Mouse (Mus musculus) B cell, adult 2 months (primary cell): ENCODE measurements around the gene Gpr137.

Experiments used
- DNase-seq, 2 experiments: peaks; one replicate each; pipeline ENCODE4 v3.0.0; 2022

The Gpr137 gene

GRCm38 (mm10) chr19:6972247-6972917, 30.1 kb upstream of the Gpr137 start:
- DNase-seq, result no peak

- DNase-seq, result no peak
Measured at GRCm38 (mm10) chr19:6971644-6972043, 29.4 kb upstream of the Gpr137 start.

GRCm38 (mm10) chr19:6970460-6971085, 28.3 kb upstream of the Gpr137 start:
- DNase-seq, result no peak

- DNase-seq, result peak; percentile 83 to 88
Measured at GRCm38 (mm10) chr19:6969665-6970381, 27.5 kb upstream of the Gpr137 start.

GRCm38 (mm10) chr19:6969291-6969664, 27.0 kb upstream of the Gpr137 start:
- no peak for DNase-seq

- DNase-seq, result peak; percentile 30 to 36
Measured at GRCm38 (mm10) chr19:6968491-6969271, 26.4 kb upstream of the Gpr137 start.

GRCm38 (mm10) chr19:6956461-6956860, 14.2 kb upstream of the Gpr137 start:
- no peak for DNase-seq

GRCm38 (mm10) chr19:6955424-6955823, 13.1 kb upstream of the Gpr137 start:
- DNase-seq, result no peak

- peak; percentile 43 to 50 for DNase-seq
Measured at GRCm38 (mm10) chr19:6954046-6954445, 11.8 kb upstream of the Gpr137 start.

- no peak for DNase-seq
Measured at GRCm38 (mm10) chr19:6952712-6953037, 10.4 kb upstream of the Gpr137 start.

GRCm38 (mm10) chr19:6951994-6952711, 9.9 kb upstream of the Gpr137 start:
- peak; percentile 41 to 48 for DNase-seq

GRCm38 (mm10) chr19:6951381-6951968, 9.2 kb upstream of the Gpr137 start:
- peak; percentile 64 to 68 for DNase-seq

GRCm38 (mm10) chr19:6950613-6951153, 8.4 kb upstream of the Gpr137 start:
- peak in 1 of 2 experiments; percentile 29 for DNase-seq

GRCm38 (mm10) chr19:6949951-6950350, 7.7 kb upstream of the Gpr137 start:
- DNase-seq, result no peak

GRCm38 (mm10) chr19:6949532-6949931, 7.3 kb upstream of the Gpr137 start:
- no peak for DNase-seq

GRCm38 (mm10) chr19:6948186-6948585, 5.9 kb upstream of the Gpr137 start:
- DNase-seq, result no peak

GRCm38 (mm10) chr19:6947742-6948141, 5.5 kb upstream of the Gpr137 start:
- no peak for DNase-seq

- DNase-seq, result no peak
Measured at GRCm38 (mm10) chr19:6943709-6944108, 1.4 kb upstream of the Gpr137 start.

- no peak for DNase-seq
Measured at GRCm38 (mm10) chr19:6942764-6943163, 484 bp upstream of the Gpr137 start.

- peak; percentile 96 to 98 for DNase-seq
Measured at GRCm38 (mm10) chr19:6941372-6942248, 670 bp downstream of the Gpr137 start, which contains the start of gene Bad. Gene Bad, plus strand, starts transcription at chr19:6941861.
